Mouse (Mus musculus) liver, embryonic 14.5 days (tissue): ENCODE measurements around the gene Mfsd2b.
A peak's percentile ranks its signal among the peaks of the same experiment; 100 is the strongest.

ENCODE experiments used
- CTCF ChIP-seq: IDR thresholded peaks from 2 replicates; pipeline ENCODE4 v1.5.1; 2016; ENCODE audit warnings: antibody characterized with exemption, low read depth, control low read depth
- EP300 ChIP-seq: IDR thresholded peaks from 2 replicates; pipeline ENCODE4 v1.6.1; 2016; ENCODE audit warnings: antibody characterized with exemption, low read depth

DNA sequence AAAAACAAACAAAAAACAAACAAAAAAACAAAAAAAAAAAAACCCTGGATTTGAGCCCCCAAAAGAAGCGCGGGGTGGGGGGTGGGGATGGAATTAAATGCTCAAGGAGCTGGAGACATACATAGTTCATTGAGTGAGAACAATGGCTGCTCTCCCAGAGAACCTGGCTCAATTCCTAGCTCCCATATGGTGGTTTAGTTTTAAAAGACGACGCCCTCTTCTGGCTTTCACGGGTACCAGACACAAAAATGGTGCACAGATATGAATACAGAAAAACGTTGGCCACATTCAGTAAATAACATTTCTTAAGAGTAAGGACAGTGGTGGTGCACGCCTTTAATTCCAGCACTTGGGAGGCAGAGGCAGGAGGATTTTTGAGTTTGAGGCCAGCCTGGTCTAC is 31.8 kb upstream of the Mfsd2b start:
- TF ChIP-seq CTCF (peak; percentile 40; the same call in 1 of the 2 replicates), EP300 (no peak)
